Mouse (Mus musculus): ENCODE results near the gene Polr3k. TPM values are rescaled to one million over a fixed set of nuclear protein-coding genes. Genes with fewer than 3 reads are reported as not detected.
A peak's percentile ranks its signal among the peaks of the same experiment; 100 is the strongest.

The Polr3k gene
- polyA plus RNA-seq, 1 experiment from 2014 or later: 97.7 TPM

- ATAC-seq (ENCODE audit: insufficient number of reproducible peaks, insufficient read depth, low FRiP score, low TSS enrichment, low read depth): no peak
- H3K9me3 ChIP-seq: no peaks in the 10 kb centered on the region
- WGBS: 77% methylated on average over 3 of the region's 3 CpGs
Measured at GRCm38 (mm10) chr2:181883022-181883749, 19.0 kb downstream of the Polr3k start.

GRCm38 (mm10) chr2:181917861-181918260, 53.7 kb downstream of the Polr3k start:
- H3K4me1 ChIP-seq (replicated peaks): no peaks in the 10 kb centered on the region
- no peak overlapping the region for H3K27ac ChIP-seq
- H3K36me3 ChIP-seq: no peaks in the 10 kb centered on the region
- H3K4me3 ChIP-seq (replicated peaks): no peak overlapping the region
- 50% methylated on average over 3 of the region's 3 CpGs for WGBS
- no peaks in the 10 kb centered on the region for H3K27me3 ChIP-seq
- no peak overlapping the region for H3K4me2 ChIP-seq
- H3K9ac ChIP-seq (replicated peaks): no peak overlapping the region
- H3K9me3 ChIP-seq: no peaks in the 10 kb centered on the region; the same call in 1 of the 2 replicates
- ATAC-seq (ENCODE audit: insufficient number of reproducible peaks, insufficient read depth, low FRiP score, low TSS enrichment, low read depth): no peak

More at GRCm38 (mm10) chr2:181883022-181883749, 19.0 kb downstream of the Polr3k start:
- H3K27ac ChIP-seq: no peak overlapping the region
- H3K4me1 ChIP-seq (replicated peaks): no peaks in the 10 kb centered on the region
- H3K9ac ChIP-seq (replicated peaks): no peak overlapping the region
- H3K27me3 ChIP-seq: no peaks in the 10 kb centered on the region
- H3K36me3 ChIP-seq: peaks cover 4% of the 10 kb centered on the region; the same call in 1 of the 2 replicates
- H3K4me2 ChIP-seq: no peak overlapping the region
- no peak overlapping the region for H3K4me3 ChIP-seq (replicated peaks)

GRCm38 (mm10) chr2:181918501-181918900, 54.4 kb downstream of the Polr3k start:
- H3K4me1 ChIP-seq (replicated peaks): no peaks in the 10 kb centered on the region
- H3K9me3 ChIP-seq: no peaks in the 10 kb centered on the region
- H3K4me2 ChIP-seq: no peak overlapping the region
- ATAC-seq (ENCODE audit: insufficient number of reproducible peaks, insufficient read depth, low FRiP score, low TSS enrichment, low read depth): peak; percentile 90
- H3K9ac ChIP-seq (replicated peaks): no peak overlapping the region
- WGBS: 49% methylated on average over 3 of the region's 3 CpGs
- H3K4me3 ChIP-seq (replicated peaks): no peak overlapping the region
- H3K36me3 ChIP-seq: no peaks in the 10 kb centered on the region
- H3K27ac ChIP-seq: no peak overlapping the region
- no peaks in the 10 kb centered on the region for H3K27me3 ChIP-seq

Other genes with a start within 250 kb of the Polr3k start
- 0.29 and 0.58 TPM in 2 replicates for gene Gm29797, start 207.3 kb upstream of the Polr3k start, polyA plus RNA-seq (2016; fragmentation: Nextera tagmentation; extraction: Ambion mirVana)
- gene Sox18, start 192.7 kb upstream of the Polr3k start, polyA plus RNA-seq (2016; fragmentation: Nextera tagmentation; extraction: Ambion mirVana): 22.4 and 23.4 TPM in 2 replicates
- 31.6 and 33.3 TPM in 2 replicates for gene Tcea2, start 184.0 kb upstream of the Polr3k start, polyA plus RNA-seq (2016; fragmentation: Nextera tagmentation; extraction: Ambion mirVana)
- 71.0 and 88.8 TPM in 2 replicates for gene Rgs19, start 170.4 kb upstream of the Polr3k start, polyA plus RNA-seq (2016; fragmentation: Nextera tagmentation; extraction: Ambion mirVana)
- not detected in 2 replicates for gene Lkaaear1, start 165.9 kb upstream of the Polr3k start, polyA plus RNA-seq (2016; fragmentation: Nextera tagmentation; extraction: Ambion mirVana)
- 0.90 and 1.2 TPM in 2 replicates for gene Oprl1, start 149.3 kb upstream of the Polr3k start, polyA plus RNA-seq (2016; fragmentation: Nextera tagmentation; extraction: Ambion mirVana)
- 0.15 and 0.53 TPM in 2 replicates for gene Myt1, start 101.0 kb upstream of the Polr3k start, polyA plus RNA-seq (2016; fragmentation: Nextera tagmentation; extraction: Ambion mirVana)
- gene Pcmtd2, start 26.5 kb upstream of the Polr3k start, polyA plus RNA-seq (2016; fragmentation: Nextera tagmentation; extraction: Ambion mirVana): 41.2 and 44.3 TPM in 2 replicates
- gene Gm14496, start 126.8 kb downstream of the Polr3k start, polyA plus RNA-seq (2016; fragmentation: Nextera tagmentation; extraction: Ambion mirVana): not detected in 2 replicates

Data from limb, embryonic 12.5 days (tissue).